Mouse (Mus musculus) megakaryocyte, embryonic 14.5 days (primary cell): ENCODE measurements around the gene Cdon. TPM values are rescaled to one million over a fixed set of nuclear protein-coding genes. Genes with fewer than 3 reads are reported as not detected.

Experiments
- H3K27me3 ChIP-seq: replicated peaks from 2 replicates; pipeline ENCODE3; 2012; ENCODE audit warnings: inconsistent platforms
- H3K36me3 ChIP-seq: replicated peaks from 2 replicates; pipeline ENCODE3; 2012; ENCODE audit warnings: low read length, inconsistent platforms, mixed read lengths
- H3K4me1 ChIP-seq: 2 replicates; pipeline ENCODE4 v1.6.1; 2012; ENCODE audit warnings: inconsistent platforms
- H3K4me3 ChIP-seq: replicated peaks from 2 replicates; pipeline ENCODE3; 2012; ENCODE audit warnings: moderate library complexity, mild to moderate bottlenecking, inconsistent platforms
- H3K9me3 ChIP-seq: 2 replicates; pipeline ENCODE4 v1.6.1; 2012; ENCODE audit warnings: inconsistent platforms
- FLI1 ChIP-seq: IDR thresholded peaks from 2 replicates; pipeline ENCODE4 v1.6.1; 2012; ENCODE audit warnings: low read length, inconsistent platforms, mixed read lengths
- GATA1 ChIP-seq: IDR thresholded peaks from 3 replicates; pipeline ENCODE4 v1.6.1; 2012; ENCODE audit warnings: mixed read lengths, low read length, inconsistent platforms, borderline replicate concordance
- polyA plus RNA-seq: library from polyadenylated mRNA; stranded (reverse); fragments of >175 nt; gene quantifications from 2 replicates; pipeline ENCODE4 v1.2.3, GENCODE M21; 2012; ENCODE audit warnings: low replicate concordance; ENCODE audit not compliant: insufficient read depth

The Cdon gene
- polyA plus RNA-seq, 1 experiment, result not detected

- Histone ChIP-seq H3K36me3 (no peaks in the 10 kb centered on the region), H3K4me3 (no peak overlapping the region), H3K9me3 (no peaks in the 10 kb centered on the region), H3K27me3 (no peaks in the 10 kb centered on the region), H3K4me1 (peaks cover 3% of the 10 kb centered on the region; the same call in 1 of the 2 replicates)
- TF ChIP-seq GATA1 (no peak), FLI1 (no peak)
Measured at GRCm38 (mm10) chr9:35459594-35459993, 38.7 kb downstream of the Cdon start.

GRCm38 (mm10) chr9:35467264-35467817, 46.4 kb downstream of the Cdon start:
- H3K4me1 ChIP-seq, result peaks cover 11% of the 10 kb centered on the region
- no peak overlapping the region for H3K4me3 ChIP-seq
- no peaks in the 10 kb centered on the region for H3K36me3 ChIP-seq
- H3K9me3 ChIP-seq, result no peaks in the 10 kb centered on the region
- H3K27me3 ChIP-seq, result peaks cover 9% of the 10 kb centered on the region
- TF ChIP-seq GATA1, result no peak
- TF ChIP-seq FLI1, result no peak

- H3K36me3 ChIP-seq, result no peaks in the 10 kb centered on the region
- H3K4me3 ChIP-seq, result no peak overlapping the region
- no peaks in the 10 kb centered on the region for H3K9me3 ChIP-seq
- peaks cover 11% of the 10 kb centered on the region for H3K4me1 ChIP-seq
- H3K27me3 ChIP-seq, result peaks cover 9% of the 10 kb centered on the region
- TF ChIP-seq FLI1 (no peak), GATA1 (no peak)
Measured at GRCm38 (mm10) chr9:35468913-35469312, 48.0 kb downstream of the Cdon start.

- peaks cover 8% of the 10 kb centered on the region for H3K27me3 ChIP-seq
- H3K4me1 ChIP-seq, result no peaks in the 10 kb centered on the region
- TF ChIP-seq GATA1, result no peak
- TF ChIP-seq FLI1, result no peak
- no peaks in the 10 kb centered on the region for H3K9me3 ChIP-seq
- peak overlapping the region; percentile 10 for H3K4me3 ChIP-seq
- no peaks in the 10 kb centered on the region for H3K36me3 ChIP-seq
Measured at GRCm38 (mm10) chr9:35474104-35474724, 53.3 kb downstream of the Cdon start.

- Histone ChIP-seq H3K4me1 (no peaks in the 10 kb centered on the region), H3K36me3 (no peaks in the 10 kb centered on the region), H3K27me3 (peaks cover 6% of the 10 kb centered on the region), H3K4me3 (no peak overlapping the region), H3K9me3 (no peaks in the 10 kb centered on the region)
- TF ChIP-seq FLI1, result no peak
- no peak for TF ChIP-seq GATA1
Measured at GRCm38 (mm10) chr9:35475394-35475793, 54.5 kb downstream of the Cdon start.

- Histone ChIP-seq H3K9me3 (no peaks in the 10 kb centered on the region), H3K27me3 (peaks cover 1% of the 10 kb centered on the region), H3K4me3 (no peak overlapping the region), H3K4me1 (no peaks in the 10 kb centered on the region), H3K36me3 (no peaks in the 10 kb centered on the region)
- no peak for TF ChIP-seq FLI1
- no peak for TF ChIP-seq GATA1
Measured at GRCm38 (mm10) chr9:35479456-35479855, 58.5 kb downstream of the Cdon start.

- TF ChIP-seq FLI1 (no peak), GATA1 (no peak)
- peaks cover 1% of the 10 kb centered on the region for H3K27me3 ChIP-seq
- H3K4me3 ChIP-seq, result no peak overlapping the region
- H3K36me3 ChIP-seq, result no peaks in the 10 kb centered on the region
- H3K9me3 ChIP-seq, result no peaks in the 10 kb centered on the region
- no peaks in the 10 kb centered on the region for H3K4me1 ChIP-seq
Measured at GRCm38 (mm10) chr9:35482014-35482898, 61.3 kb downstream of the Cdon start.

- no peak overlapping the region for H3K4me3 ChIP-seq
- no peaks in the 10 kb centered on the region for H3K4me1 ChIP-seq
- peaks cover 1% of the 10 kb centered on the region for H3K27me3 ChIP-seq
- no peaks in the 10 kb centered on the region for H3K9me3 ChIP-seq
- TF ChIP-seq FLI1, result no peak
- TF ChIP-seq GATA1, result no peak
- H3K36me3 ChIP-seq, result no peaks in the 10 kb centered on the region
Measured at GRCm38 (mm10) chr9:35483949-35484348, 63.0 kb downstream of the Cdon start.

- no peak overlapping the region for H3K4me3 ChIP-seq
- H3K36me3 ChIP-seq, result no peaks in the 10 kb centered on the region
- no peaks in the 10 kb centered on the region for H3K4me1 ChIP-seq
- peaks cover 1% of the 10 kb centered on the region for H3K27me3 ChIP-seq
- no peaks in the 10 kb centered on the region for H3K9me3 ChIP-seq
- TF ChIP-seq FLI1, result no peak
- TF ChIP-seq GATA1, result no peak
Measured at GRCm38 (mm10) chr9:35486616-35487015, 65.7 kb downstream of the Cdon start.

GRCm38 (mm10) chr9:35488496-35488895, 67.6 kb downstream of the Cdon start:
- no peak overlapping the region for H3K4me3 ChIP-seq
- H3K27me3 ChIP-seq, result no peaks in the 10 kb centered on the region
- H3K4me1 ChIP-seq, result no peaks in the 10 kb centered on the region
- TF ChIP-seq FLI1 (no peak), GATA1 (no peak)
- H3K9me3 ChIP-seq, result no peaks in the 10 kb centered on the region
- no peaks in the 10 kb centered on the region for H3K36me3 ChIP-seq
